ENCODE assay signal across 9 mouse cellular contexts in the genomic region with DNA sequence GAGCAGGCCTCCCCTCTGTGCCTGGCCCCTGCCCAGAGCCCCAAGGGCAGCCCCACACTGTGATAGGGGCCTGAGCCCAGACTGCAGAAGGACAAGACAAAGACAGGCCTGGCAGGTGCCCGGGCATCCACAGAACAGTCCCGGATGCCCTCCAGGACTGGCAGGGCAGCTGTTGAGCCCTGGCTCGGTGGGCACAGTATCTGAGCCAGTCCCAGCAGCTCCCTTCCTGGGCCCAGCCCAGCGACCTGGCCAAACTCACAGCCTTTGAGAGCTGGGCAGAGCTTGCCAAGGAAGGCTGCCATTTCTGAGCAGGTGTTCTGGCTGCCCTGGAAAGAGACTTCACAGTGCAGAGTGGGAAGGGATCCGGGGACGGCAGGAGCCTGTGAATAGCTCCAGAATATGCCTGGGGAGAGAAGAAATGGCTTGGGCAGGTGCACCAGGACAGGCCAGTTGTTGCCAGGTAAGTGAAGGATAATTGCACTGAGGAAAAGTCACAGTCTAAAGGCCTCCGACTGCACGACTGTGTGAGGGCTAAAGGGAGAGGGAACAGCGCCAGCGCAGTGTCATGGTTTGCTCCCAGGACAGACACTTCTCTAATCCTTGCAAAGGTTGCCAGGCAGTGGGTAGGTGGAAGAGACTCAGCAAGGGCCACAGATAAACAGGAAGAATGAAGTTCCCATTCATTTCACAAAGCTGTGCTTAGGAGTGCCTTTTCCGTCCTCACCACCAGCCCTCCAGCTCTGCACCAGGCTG. TPM values are rescaled to one million over a fixed set of nuclear protein-coding genes. Genes with fewer than 3 reads are reported as not detected.
DNase-seq lines count a peak whose midpoint lies in the region; ATAC-seq and TF ChIP-seq lines count a peak whose summit lies in the region.
"Had no signal": no experiment of that assay in that cellular context is flagged by ENCODE, and none has a peak within 500 bp of the region (broad histone marks: within the 10 kb centered on the region; RNA-seq: fewer than 3 reads in every experiment).

No protein-coding gene starts in this region.

- H3K36me3 ChIP-seq in heart, adult 2 months (ENCODE audit: control insufficient read depth, insufficient read depth, low read length), result no peaks in the 10 kb centered on the region
- H3K36me3 ChIP-seq in midbrain, embryonic 13.5 days, result peaks cover 15% of the 10 kb centered on the region
- no peaks in the 10 kb centered on the region for H3K36me3 ChIP-seq in intestine, embryonic 16.5 days (ENCODE audit: control insufficient read depth, insufficient read depth, low read length)

- H3K4me3 ChIP-seq in heart, adult 2 months, result no peak overlapping the region
- H3K4me3 ChIP-seq in midbrain, embryonic 13.5 days (replicated peaks), result no peak overlapping the region
- no peak overlapping the region for H3K4me3 ChIP-seq in intestine, embryonic 16.5 days (ENCODE audit: low read length)

- intact Hi-C loops in heart, adult 2 months (cut with DNase I), result loop anchor here (5.0 kb wide), 1 partner anchor 53 kb away; a partner anchor contains a TSS

- H3K79me2 ChIP-seq in heart, adult 2 months (replicated peaks; ENCODE audit: control insufficient read depth, insufficient read depth, low read length), result no peaks in the 10 kb centered on the region

- no peaks in the 10 kb centered on the region for H3K27me3 ChIP-seq in heart, adult 2 months (ENCODE audit: control insufficient read depth, insufficient read depth, low read length)
- peaks cover 5% of the 10 kb centered on the region for H3K27me3 ChIP-seq in midbrain, embryonic 13.5 days
- no peaks in the 10 kb centered on the region for H3K27me3 ChIP-seq in intestine, embryonic 16.5 days (replicated peaks; ENCODE audit: control insufficient read depth, insufficient read depth, low read length)

- no peak for TF ChIP-seq CTCF in heart, adult 2 months (IDR thresholded peaks at IDR 0.05)

- TF ChIP-seq POLR2A in heart, adult 2 months (IDR thresholded peaks at IDR 0.05; ENCODE audit: insufficient read depth, low read depth, low read length), result no peak

- no peaks in the 10 kb centered on the region for H3K9me3 ChIP-seq in midbrain, embryonic 13.5 days
- no peaks in the 10 kb centered on the region for H3K9me3 ChIP-seq in intestine, embryonic 16.5 days (ENCODE audit: control insufficient read depth, low read length)

- no peak overlapping the region for H3K9ac ChIP-seq in heart, adult 2 months (ENCODE audit: low read depth, low read length)
- H3K9ac ChIP-seq in midbrain, embryonic 13.5 days (replicated peaks), result no peak overlapping the region; the same call in 1 of the 2 replicates
- H3K9ac ChIP-seq in intestine, embryonic 16.5 days (ENCODE audit: low read depth, low read length), result no peak overlapping the region
- H3K9ac ChIP-seq: lung, embryonic 14.5 days had no signal

- no peak for ATAC-seq in midbrain, embryonic 13.5 days
- no peak for ATAC-seq in intestine, embryonic 16.5 days

- WGBS in heart, adult 2 months, result 40% methylated on average over 11 of the region's 11 CpGs
- 63% methylated on average over 11 of the region's 11 CpGs for WGBS in midbrain, embryonic 13.5 days
- whole genome bisulfite sequencing in intestine, embryonic 16.5 days, result 64% methylated on average over 11 of the region's 11 CpGs

- peak; percentile 53 for TF ChIP-seq EP300 in heart, adult 2 months (IDR thresholded peaks at IDR 0.05; ENCODE audit: insufficient read depth, low read depth, low read length)

- peak overlapping the region; percentile 48 for H3K27ac ChIP-seq in heart, adult 2 months
- peak overlapping the region; percentile 45 for H3K27ac ChIP-seq in midbrain, embryonic 13.5 days
- no peak overlapping the region for H3K27ac ChIP-seq in intestine, embryonic 16.5 days (ENCODE audit: low read length)

- H3K4me1 ChIP-seq in heart, adult 2 months (ENCODE audit: control insufficient read depth, insufficient read depth, low read length), result peaks cover 17% of the 10 kb centered on the region
- H3K4me1 ChIP-seq in midbrain, embryonic 13.5 days (replicated peaks), result peaks cover 70% of the 10 kb centered on the region
- H3K4me1 ChIP-seq in intestine, embryonic 16.5 days (ENCODE audit: control insufficient read depth, insufficient read depth, low read length), result peaks cover 29% of the 10 kb centered on the region

- peak; percentile 32 for DNase-seq in kidney, postnatal 10 days
- no peak for DNase-seq in kidney, postnatal 4 days
- peak; percentile 88 to 89 for DNase-seq in cerebellum, postnatal 14 days
- DNase-seq in heart, adult 2 months, result peak; percentile 58 to 80
- no peak for DNase-seq in lung, postnatal 36 days
- DNase-seq in adrenal gland, postnatal 36 days, result no peak
- DNase-seq: lung, embryonic 14.5 days had no signal

- H3K4me2 ChIP-seq in midbrain, embryonic 13.5 days (replicated peaks), result no peak overlapping the region
- no peak overlapping the region for H3K4me2 ChIP-seq in intestine, embryonic 16.5 days (ENCODE audit: low read depth, low read length)
- H3K4me2 ChIP-seq: lung, embryonic 14.5 days had no signal

RNA-seq across cellular contexts. Expression of a gene that starts 34.1 kb away (rescaled TPM):
- total RNA-seq in heart, adult 2 months (2021), result 10 to 100 TPM; 37.2 to 37.5 TPM
- 31.8 and 44.8 TPM in 2 replicates for polyA plus RNA-seq in heart, adult 2 months (2012; rRNA removed)
- polyA plus RNA-seq in midbrain, embryonic 13.5 days (2015; fragmentation: Nextera tagmentation; extraction: Ambion mirVana), result 3.9 and 5.5 TPM in 2 replicates
- polyA plus RNA-seq in intestine, embryonic 16.5 days (2015; fragmentation: Nextera tagmentation; extraction: Ambion mirVana), result 1.5 and 2.5 TPM in 2 replicates
- 10 to 100 TPM; 23.8 to 39.7 TPM for total RNA-seq in adrenal gland, postnatal 36 days (2021)

RNA-seq across cellular contexts. Expression of a gene that starts 51.7 kb away (rescaled TPM):
- 10 to 100 TPM; 22.2 to 23.0 TPM for total RNA-seq in heart, adult 2 months (2021)
- 18.0 and 19.0 TPM in 2 replicates for polyA plus RNA-seq in heart, adult 2 months (2012; rRNA removed)
- 117 and 128 TPM in 2 replicates for polyA plus RNA-seq in midbrain, embryonic 13.5 days (2015; fragmentation: Nextera tagmentation; extraction: Ambion mirVana)
- polyA plus RNA-seq in intestine, embryonic 16.5 days (2015; fragmentation: Nextera tagmentation; extraction: Ambion mirVana), result 36.1 and 44.2 TPM in 2 replicates
- 10 to 100 TPM; 53.6 to 57.3 TPM for total RNA-seq in adrenal gland, postnatal 36 days (2021)

Comparison
In these comparisons a context has a peak if more than half of its experiments do, and no peak if none do; other contexts are left out.
1. DNase-seq: peak in kidney, postnatal 10 days (single experiment), cerebellum, postnatal 14 days (2 of 2) and heart, adult 2 months (2 of 2); none in kidney, postnatal 4 days (0 of 2), lung, postnatal 36 days (single experiment) and adrenal gland, postnatal 36 days (0 of 2).